Mouse (Mus musculus) ES-E14 (cell line): ENCODE results near the gene Usp15. TPM values are rescaled to one million over a fixed set of nuclear protein-coding genes. Genes with fewer than 3 reads are reported as not detected.

ENCODE experiments used
- DNase-seq: peaks from one replicate; pipeline ENCODE4 v3.0.0-alpha.2; 2013; ENCODE audit warnings: low read depth, low spot score
- H3K27ac ChIP-seq: 2 replicates; pipeline ENCODE4 v1.5.1; 2012; ENCODE audit warnings: low read depth, mild to moderate bottlenecking, low read length, moderate library complexity, mixed read lengths; ENCODE audit not compliant: poor library complexity, insufficient read depth, severe bottlenecking
- H3K36me3 ChIP-seq: 2 replicates; pipeline ENCODE4 v1.6.1; 2012; ENCODE audit warnings: mild to moderate bottlenecking, low read length, moderate library complexity, mixed read lengths; ENCODE audit not compliant: control insufficient read depth, poor library complexity, insufficient read depth, severe bottlenecking
- H3K4me1 ChIP-seq, 2 experiments: fragments of 150-350 bp in 1 of 2; sonication (generic) in 1 of 2; 2 replicates each; pipeline ENCODE4 v1.6.1; 2012; ENCODE audit warnings: low read length in 2 of 2, mild to moderate bottlenecking in 1 of 2, mixed read lengths in 1 of 2; ENCODE audit not compliant: control insufficient read depth in 2 of 2, insufficient read depth in 2 of 2, poor library complexity in 1 of 2
- H3K4me3 ChIP-seq, 2 experiments: fragments of 150-350 bp in 1 of 2; sonication (generic) in 1 of 2; 2 replicates each; pipeline ENCODE4 v1.5.1; 2012; ENCODE audit warnings: low read length in 2 of 2, low read depth in 1 of 2, mild to moderate bottlenecking in 1 of 2, mixed read lengths in 1 of 2; ENCODE audit not compliant: insufficient read depth in 1 of 2, poor library complexity in 1 of 2, severe bottlenecking in 1 of 2
- H3K9ac ChIP-seq: 2 replicates; pipeline ENCODE4 v1.6.1; 2012; ENCODE audit warnings: low read depth, mild to moderate bottlenecking, low read length, mixed read lengths; ENCODE audit not compliant: poor library complexity, insufficient read depth, severe bottlenecking
- H3K9me3 ChIP-seq: fragments of 150-350 bp; sonication (generic); 2 replicates; pipeline ENCODE4 v1.6.1; 2012; ENCODE audit warnings: low read depth, mild to moderate bottlenecking, low read length; ENCODE audit not compliant: control insufficient read depth, insufficient read depth
- CHD2 ChIP-seq: IDR thresholded peaks from 2 replicates; pipeline ENCODE4 v1.6.1; 2014; ENCODE audit warnings: mild to moderate bottlenecking, low read depth, low read length, inconsistent platforms
- HCFC1 ChIP-seq: IDR thresholded peaks from 2 replicates; pipeline ENCODE4 v1.6.1; 2012; ENCODE audit warnings: low read length, inconsistent platforms, borderline replicate concordance; ENCODE audit not compliant: insufficient read depth
- MAFK ChIP-seq: IDR thresholded peaks from 2 replicates; pipeline ENCODE4 v1.6.1; 2014; ENCODE audit warnings: mild to moderate bottlenecking, low read depth, low read length, inconsistent platforms; ENCODE audit not compliant: insufficient read depth
- ZC3H11A ChIP-seq: IDR thresholded peaks from 2 replicates; pipeline ENCODE4 v1.6.1; 2012; ENCODE audit warnings: low read depth, mild to moderate bottlenecking, inconsistent platforms, low read length, borderline replicate concordance
- ZNF384 ChIP-seq: IDR thresholded peaks from 2 replicates; pipeline ENCODE4 v1.6.1; 2012; ENCODE audit warnings: low read depth, low read length, inconsistent platforms
- in situ Hi-C, 2 experiments: fragments of 600-800 bp; cut with MboI; formaldehyde crosslinking; loops; one replicate each; pipeline ENCODE4 v1.15.1; 2025; ENCODE audit warnings: low sequenced_read_pairs in 2 of 2, inconsistent platforms in 1 of 2; ENCODE audit not compliant: unreplicated experiment in 2 of 2
- total RNA-seq: library from RNA; depleted of rRNA; stranded (reverse); fragments of 300-350 nt; gene quantifications from 2 replicates; pipeline ENCODE4 v1.2.3, GENCODE M21; 2012

Gene Usp15
- total RNA-seq, 1 experiment, result 97.6 TPM

- in situ Hi-C loops, result no loop called here
- Histone ChIP-seq H3K4me1 (no peaks in the 10 kb centered on the region), H3K4me3 (no peak overlapping the region), H3K9me3 (no peaks in the 10 kb centered on the region), H3K27ac (no peak overlapping the region), H3K36me3 (peaks cover 2% of the 10 kb centered on the region), H3K9ac (no peak overlapping the region)
- TF ChIP-seq HCFC1 (no peak), ZC3H11A (no peak), MAFK (no peak), CHD2 (no peak), ZNF384 (no peak)
- no peak for DNase-seq
Observed at GRCm38 (mm10) chr10:123155764-123156163, 41.0 kb downstream of the Usp15 start.

GRCm38 (mm10) chr10:123153321-123153720 is 43.5 kb downstream of the Usp15 start:
- TF ChIP-seq MAFK (no peak), ZC3H11A (no peak), ZNF384 (no peak), HCFC1 (no peak), CHD2 (no peak)
- DNase-seq, result no peak
- in situ Hi-C loops, result no loop called here
- H3K4me1 ChIP-seq, result no peaks in the 10 kb centered on the region
- H3K4me3 ChIP-seq, result no peak overlapping the region
- H3K9me3 ChIP-seq, result no peaks in the 10 kb centered on the region
- H3K9ac ChIP-seq, result no peak overlapping the region
- H3K27ac ChIP-seq, result no peak overlapping the region
- no peaks in the 10 kb centered on the region; the same call in none of the 2 replicates for H3K36me3 ChIP-seq

GRCm38 (mm10) chr10:123148025-123148814 is 48.6 kb downstream of the Usp15 start:
- H3K9ac ChIP-seq, result no peak overlapping the region
- DNase-seq, result no peak
- no peaks in the 10 kb centered on the region for H3K4me1 ChIP-seq
- no peak overlapping the region for H3K27ac ChIP-seq
- TF ChIP-seq MAFK (no peak), CHD2 (no peak), HCFC1 (no peak), ZNF384 (no peak), ZC3H11A (no peak)
- in situ Hi-C loops, result no loop called here
- peaks cover 5% of the 10 kb centered on the region for H3K36me3 ChIP-seq
- no peak overlapping the region for H3K4me3 ChIP-seq
- no peaks in the 10 kb centered on the region for H3K9me3 ChIP-seq

- Histone ChIP-seq H3K27ac (no peak overlapping the region), H3K4me1 (no peaks in the 10 kb centered on the region), H3K9me3 (no peaks in the 10 kb centered on the region), H3K4me3 (no peak overlapping the region), H3K9ac (no peak overlapping the region), H3K36me3 (peaks cover 5% of the 10 kb centered on the region)
- no peak for DNase-seq
- TF ChIP-seq MAFK (no peak), ZC3H11A (no peak), CHD2 (no peak), ZNF384 (no peak), HCFC1 (no peak)
- in situ Hi-C loops, result no loop called here
Observed at GRCm38 (mm10) chr10:123147180-123147579, 49.6 kb downstream of the Usp15 start.
